Mouse (Mus musculus): ENCODE results near the gene Rab40c. TPM values are rescaled to one million over a fixed set of nuclear protein-coding genes. Genes with fewer than 3 reads are reported as not detected.

Rab40c gene
- total RNA-seq, 2 experiments from 2014 or later = 7.9 to 12.0 TPM

- no peak for ATAC-seq (replicated peaks; ENCODE audit: poor library complexity)
Measured at GRCm38 (mm10) chr17:25946891-25947290, 27.4 kb upstream of the Rab40c start.

GRCm38 (mm10) chr17:25946349-25946748 is 26.8 kb upstream of the Rab40c start:
- no peak for ATAC-seq (replicated peaks; ENCODE audit: poor library complexity)

GRCm38 (mm10) chr17:25945517-25946155 is 26.1 kb upstream of the Rab40c start:
- no peak for ATAC-seq (replicated peaks; ENCODE audit: poor library complexity)

GRCm38 (mm10) chr17:25944366-25945163 is 25.0 kb upstream of the Rab40c start, which contains the start of the genes Pigq and Nhlrc4:
Gene Pigq (minus strand): TSS chr17:25944936.
Gene Nhlrc4 (minus strand): TSS chr17:25944961.
- ATAC-seq (replicated peaks; ENCODE audit: poor library complexity) = no peak

GRCm38 (mm10) chr17:25943769-25944168 is 24.2 kb upstream of the Rab40c start:
- no peak for ATAC-seq (replicated peaks; ENCODE audit: poor library complexity)

- ATAC-seq (replicated peaks; ENCODE audit: poor library complexity) = peak; percentile 13
Measured at GRCm38 (mm10) chr17:25943221-25943620, 23.7 kb upstream of the Rab40c start.

GRCm38 (mm10) chr17:25942597-25943151 is 23.1 kb upstream of the Rab40c start:
- peak; percentile 88 for ATAC-seq (replicated peaks; ENCODE audit: poor library complexity)

GRCm38 (mm10) chr17:25941511-25942241 is 22.1 kb upstream of the Rab40c start:
- peak; percentile 59 for ATAC-seq (replicated peaks; ENCODE audit: poor library complexity)

GRCm38 (mm10) chr17:25934526-25934925 is 15.0 kb upstream of the Rab40c start:
- ATAC-seq (replicated peaks; ENCODE audit: poor library complexity) = no peak

- no peak for ATAC-seq (replicated peaks; ENCODE audit: poor library complexity)
Measured at GRCm38 (mm10) chr17:25925348-25925747, 5.8 kb upstream of the Rab40c start.

- ATAC-seq (replicated peaks; ENCODE audit: poor library complexity) = no peak
Measured at GRCm38 (mm10) chr17:25922120-25922519, 2.6 kb upstream of the Rab40c start.

- peak; percentile 87 for ATAC-seq (replicated peaks; ENCODE audit: poor library complexity)
Measured at GRCm38 (mm10) chr17:25919786-25920642, 487 bp upstream of the Rab40c start.

- ATAC-seq (replicated peaks; ENCODE audit: poor library complexity) = no peak
Measured at GRCm38 (mm10) chr17:25918037-25918750, 1.3 kb downstream of the Rab40c start.

GRCm38 (mm10) chr17:25916931-25917647 is 2.4 kb downstream of the Rab40c start:
- no peak for ATAC-seq (replicated peaks; ENCODE audit: poor library complexity)

- ATAC-seq (replicated peaks; ENCODE audit: poor library complexity) = no peak
Measured at GRCm38 (mm10) chr17:25914295-25914694, 5.2 kb downstream of the Rab40c start.

GRCm38 (mm10) chr17:25913877-25914275 is 5.7 kb downstream of the Rab40c start:
- peak; percentile 54 for ATAC-seq (replicated peaks; ENCODE audit: poor library complexity)

- ATAC-seq (replicated peaks; ENCODE audit: poor library complexity) = 0 out of 2 replicates have a peak, but pooled peaks have one; percentile 14
Measured at GRCm38 (mm10) chr17:25913186-25913876, 6.2 kb downstream of the Rab40c start.

- ATAC-seq (replicated peaks; ENCODE audit: poor library complexity) = 0 out of 2 replicates have a peak, but pooled peaks have one; percentile 23
Measured at GRCm38 (mm10) chr17:25911816-25912215, 7.7 kb downstream of the Rab40c start.
